Mouse (Mus musculus) gastrocnemius, postnatal 14 days (tissue): ENCODE results near the gene Park7. TPM values are rescaled to one million over a fixed set of nuclear protein-coding genes. Genes with fewer than 3 reads are reported as not detected.
A peak's percentile ranks its signal among the peaks of the same experiment; 100 is the strongest.

Experiments
- DNase-seq: peaks from one replicate; pipeline ENCODE4 v3.0.0; 2021; ENCODE audit warnings: mixed read lengths
- intact Hi-C: fragments of 180-260 bp; cut with DNase I; formaldehyde crosslinking; loops from one replicate; pipeline ENCODE4 v1.15.1; 2025; ENCODE audit warnings: low total_unique reads
- long read RNA-seq, 2 experiments: library from polyadenylated mRNA; stranded (forward); transcript quantifications; one replicate each; pipeline ENCODE4 v2.0.0; 2021
- total RNA-seq, 2 experiments: library from RNA; stranded (reverse); gene quantifications; 2 replicates each; pipeline ENCODE4 v1.2.3; 2021

Park7 gene
- 100 to 1,000 TPM; 642 to 667 TPM for total RNA-seq
- long read RNA-seq, experiment 1, transcript Park7-207 (3 exons, 472 nt): minor isoform, 10 of 743 reads
- long read RNA-seq, experiment 1, transcript Park7-201 (7 exons, 908 nt): major isoform, 467 of 743 reads
- long read RNA-seq, experiment 1, transcript Park7-202 (7 exons, 919 nt): minor isoform, 5 of 743 reads
- long read RNA-seq, experiment 1, transcript Park7-204 (7 exons, 882 nt): minor isoform, 6 of 743 reads
- long read RNA-seq, experiment 1, partial matches to known transcripts: 61 of 743 reads
- long read RNA-seq, experiment 1, other reads (novel, unspliced or antisense): 194 of 743 reads
- long read RNA-seq, experiment 2, transcript Park7-207 (3 exons, 472 nt): minor isoform, 5 of 818 reads
- long read RNA-seq, experiment 2, transcript Park7-201 (7 exons, 908 nt): major isoform, 544 of 818 reads
- long read RNA-seq, experiment 2, partial matches to known transcripts: 59 of 818 reads
- long read RNA-seq, experiment 2, other reads (novel, unspliced or antisense): 208 of 818 reads

- peak; percentile 98 for DNase-seq
- intact Hi-C loops: no loop called here
Measured at GRCm38 (mm10) chr4:150914290-150914733, at the start of gene Park7, which contains the start of gene Tnfrsf9. Gene Park7 (minus strand): TSS chr4:150914437. Gene Tnfrsf9 (plus strand): TSS chr4:150914562.

GRCm38 (mm10) chr4:150963711-150964110 lies 49.5 kb upstream of the Park7 start:
- intact Hi-C loops: no loop called here
- DNase-seq: peak; percentile 27

- intact Hi-C loops: no loop called here
- DNase-seq: no peak
Measured at GRCm38 (mm10) chr4:150962231-150962630, 48.0 kb upstream of the Park7 start.

- intact Hi-C loops: no loop called here
- DNase-seq: no peak
Measured at GRCm38 (mm10) chr4:150958536-150958935, 44.3 kb upstream of the Park7 start.

GRCm38 (mm10) chr4:150957106-150957458 lies 42.8 kb upstream of the Park7 start:
- intact Hi-C loops: no loop called here
- no peak for DNase-seq

- DNase-seq: no peak
- intact Hi-C loops: no loop called here
Measured at GRCm38 (mm10) chr4:150956369-150957105, 42.3 kb upstream of the Park7 start.

- no peak for DNase-seq
- intact Hi-C loops: no loop called here
Measured at GRCm38 (mm10) chr4:150950972-150951371, 36.7 kb upstream of the Park7 start.

- intact Hi-C loops: no loop called here
- no peak for DNase-seq
Measured at GRCm38 (mm10) chr4:150944707-150945106, 30.5 kb upstream of the Park7 start.

GRCm38 (mm10) chr4:150939991-150940651 lies 25.9 kb upstream of the Park7 start:
- DNase-seq: no peak
- intact Hi-C loops: no loop called here

- intact Hi-C loops: no loop called here
Measured at GRCm38 (mm10) chr4:150938063-150938452, 23.8 kb upstream of the Park7 start.

GRCm38 (mm10) chr4:150937293-150938062 lies 23.2 kb upstream of the Park7 start:
- intact Hi-C loops: no loop called here
- DNase-seq: no peak

More at GRCm38 (mm10) chr4:150938063-150938452, 23.8 kb upstream of the Park7 start:
- no peak for DNase-seq

- intact Hi-C loops: no loop called here
- no peak for DNase-seq
Measured at GRCm38 (mm10) chr4:150933503-150933902, 19.3 kb upstream of the Park7 start.

- no peak for DNase-seq
- intact Hi-C loops: no loop called here
Measured at GRCm38 (mm10) chr4:150927789-150928188, 13.6 kb upstream of the Park7 start.

GRCm38 (mm10) chr4:150926924-150927705 lies 12.9 kb upstream of the Park7 start:
- intact Hi-C loops: no loop called here

GRCm38 (mm10) chr4:150925923-150926322 lies 11.7 kb upstream of the Park7 start:
- intact Hi-C loops: no loop called here

More at GRCm38 (mm10) chr4:150926924-150927705, 12.9 kb upstream of the Park7 start:
- DNase-seq: no peak

GRCm38 (mm10) chr4:150924936-150925335 lies 10.7 kb upstream of the Park7 start:
- no peak for DNase-seq
- intact Hi-C loops: no loop called here

More at GRCm38 (mm10) chr4:150925923-150926322, 11.7 kb upstream of the Park7 start:
- no peak for DNase-seq

GRCm38 (mm10) chr4:150924308-150924707 lies 10.1 kb upstream of the Park7 start:
- DNase-seq: no peak
- intact Hi-C loops: no loop called here

- DNase-seq: no peak
- intact Hi-C loops: no loop called here
Measured at GRCm38 (mm10) chr4:150921206-150921605, 7.0 kb upstream of the Park7 start.
